ENCODE assay signal across 10 mouse cellular contexts in genomic region chr12:32127599-32128507, GRCm38 (mm10).
A peak's percentile ranks its signal among the peaks of the same experiment; 100 is the strongest.
DNase-seq lines count a peak whose midpoint lies in the region; ATAC-seq and TF ChIP-seq lines count a peak whose summit lies in the region.
"Had no signal": no experiment of that assay in that cellular context is flagged by ENCODE, and none has a peak within 500 bp of the region (broad histone marks: within the 10 kb centered on the region; RNA-seq: fewer than 3 reads in every experiment).

No protein-coding gene starts in this region.

- H3K4me2 ChIP-seq in heart, embryonic 12.5 days, result peak overlapping the region; percentile 5; the same call in 1 of the 2 replicates
- peak overlapping the region; percentile 22; the same call in 1 of the 2 replicates for H3K4me2 ChIP-seq in limb, embryonic 14.5 days (replicated peaks; ENCODE audit: low read depth, low read length, severe bottlenecking)
- H3K4me2 ChIP-seq in myocyte (ENCODE audit: low read depth), result peak overlapping the region; percentile 59
- H3K4me2 ChIP-seq: midbrain, embryonic 12.5 days had no signal

- no peak for TF ChIP-seq POLR2A in limb, embryonic 14.5 days (IDR thresholded peaks at IDR 0.05; ENCODE audit: borderline replicate concordance, extremely low read depth, insufficient read depth, insufficient read length)
- no peak for TF ChIP-seq POLR2A in myocyte (IDR thresholded peaks at IDR 0.05; ENCODE audit: insufficient read length, low read depth)
- no peak for TF ChIP-seq POLR2A in lung, adult 2 months (IDR thresholded peaks at IDR 0.05; ENCODE audit: borderline replicate concordance, extremely low read depth, low read depth, low read length)

- TF ChIP-seq CTCF in lung, adult 2 months (IDR thresholded peaks at IDR 0.05; ENCODE audit: insufficient read depth, low read length), result no peak

- no peaks in the 10 kb centered on the region for H3K36me3 ChIP-seq in heart, embryonic 12.5 days
- no peaks in the 10 kb centered on the region for H3K36me3 ChIP-seq in limb, embryonic 14.5 days (ENCODE audit: control insufficient read depth, insufficient read depth, low read length)
- H3K36me3 ChIP-seq in myocyte (ENCODE audit: control insufficient read depth, insufficient read depth), result no peaks in the 10 kb centered on the region
- H3K36me3 ChIP-seq: midbrain, embryonic 12.5 days had no signal

- H3K27ac ChIP-seq in heart, embryonic 12.5 days (ENCODE audit: poor library complexity, severe bottlenecking), result no peak overlapping the region
- H3K27ac ChIP-seq in limb, embryonic 14.5 days (replicated peaks; ENCODE audit: low read depth, low read length), result no peak overlapping the region
- H3K27ac ChIP-seq: midbrain, embryonic 12.5 days had no signal

- H3K4me3 ChIP-seq in heart, embryonic 12.5 days, result no peak overlapping the region
- no peak overlapping the region for H3K4me3 ChIP-seq in limb, embryonic 14.5 days (replicated peaks; ENCODE audit: low read length)
- H3K4me3 ChIP-seq in myocyte, result no peak overlapping the region
- H3K4me3 ChIP-seq in lung, adult 2 months (replicated peaks; ENCODE audit: extremely low read depth, low read depth, low read length), result no peak overlapping the region
- H3K4me3 ChIP-seq: midbrain, embryonic 12.5 days had no signal

- no peaks in the 10 kb centered on the region for H3K79me2 ChIP-seq in myocyte (ENCODE audit: control insufficient read depth, insufficient read depth)

- no peak overlapping the region for H3ac ChIP-seq in myocyte (ENCODE audit: control insufficient read depth, insufficient read length)

- 40% methylated on average over 14 of the region's 14 CpGs for WGBS in heart, embryonic 12.5 days
- 10% methylated on average over 14 of the region's 14 CpGs for WGBS in limb, embryonic 14.5 days
- WGBS in lung, adult 2 months, result 34% methylated on average over 14 of the region's 14 CpGs

- H3K9ac ChIP-seq in heart, embryonic 12.5 days, result no peak overlapping the region
- H3K9ac ChIP-seq in limb, embryonic 14.5 days (ENCODE audit: low read depth, low read length, severe bottlenecking), result no peak overlapping the region
- H3K9ac ChIP-seq: midbrain, embryonic 12.5 days had no signal

- ATAC-seq in heart, embryonic 12.5 days (ENCODE audit: insufficient number of reproducible peaks, low FRiP score), result no peak
- ATAC-seq in limb, embryonic 14.5 days (ENCODE audit: low FRiP score, low read depth), result no peak

- DNase-seq in heart, adult 8-10 months (ENCODE audit: low spot score), result no peak
- peak; percentile 39 for DNase-seq in embryo, embryonic 11 days
- DNase-seq in limb, embryonic 14.5 days (ENCODE audit: low spot score), result no peak
- DNase-seq in adrenal gland, postnatal 14 days, result no peak
- DNase-seq in cerebellum, postnatal 4 days (ENCODE audit: low spot score in 2 of 2), result no peak
- no peak for DNase-seq in lung, adult 2 months
- DNase-seq: adrenal gland, adult 8-10 months had no signal

- H3K9me3 ChIP-seq in heart, embryonic 12.5 days (replicated peaks), result no peaks in the 10 kb centered on the region
- no peaks in the 10 kb centered on the region for H3K9me3 ChIP-seq in limb, embryonic 14.5 days (ENCODE audit: control insufficient read depth, low read length)
- H3K9me3 ChIP-seq: midbrain, embryonic 12.5 days had no signal

- 0 out of 2 replicates have a peak, but pooled peaks cover 3% of the 10 kb centered on the region for H3K27me3 ChIP-seq in heart, embryonic 12.5 days (replicated peaks)
- no peaks in the 10 kb centered on the region for H3K27me3 ChIP-seq in limb, embryonic 14.5 days (ENCODE audit: control insufficient read depth, insufficient read depth, low read length)
- no peaks in the 10 kb centered on the region for H3K27me3 ChIP-seq in myocyte (ENCODE audit: control insufficient read depth, insufficient read depth, insufficient read length)
- H3K27me3 ChIP-seq: midbrain, embryonic 12.5 days had no signal

- peaks cover 10% of the 10 kb centered on the region for H3K4me1 ChIP-seq in heart, embryonic 12.5 days (replicated peaks)
- H3K4me1 ChIP-seq in limb, embryonic 14.5 days (ENCODE audit: control insufficient read depth, insufficient read depth, low read length), result peaks cover 7% of the 10 kb centered on the region
- H3K4me1 ChIP-seq in lung, adult 2 months (ENCODE audit: control insufficient read depth, insufficient read depth, low read length), result no peaks in the 10 kb centered on the region

TF ChIP-seq in myocyte, 11 proteins besides CTCF, POLR2A, EP300 and RAD21:
- no peak for TF ChIP-seq MYOD1 (IDR thresholded peaks at IDR 0.05; ENCODE audit: control insufficient read depth in 1 of 3, insufficient read length in 2 of 3, low read depth in 2 of 3)
- TF ChIP-seq REST (IDR thresholded peaks at IDR 0.05; ENCODE audit: insufficient read depth, insufficient read length), result no peak
- TF ChIP-seq MAX (IDR thresholded peaks at IDR 0.05; ENCODE audit: low read depth), result no peak
- no peak for TF ChIP-seq SRF (IDR thresholded peaks at IDR 0.05; ENCODE audit: control insufficient read depth, insufficient read length, low read depth)
- no peak for TF ChIP-seq TCF12 (IDR thresholded peaks at IDR 0.05; ENCODE audit: insufficient read depth, poor library complexity, severe bottlenecking)
- TF ChIP-seq POLR2AphosphoS2 (IDR thresholded peaks at IDR 0.05; ENCODE audit: insufficient read length, low read depth), result no peak
- TF ChIP-seq USF1 (IDR thresholded peaks at IDR 0.05; ENCODE audit: low read depth), result no peak

Comparison
In these comparisons a context has a peak if more than half of its experiments do, and no peak if none do; other contexts are left out.
1. H3K4me2 ChIP-seq: peak in every context shown above with its lines; median percentile 59 in myocyte; 22 in limb, embryonic 14.5 days; 5 in heart, embryonic 12.5 days.